Mouse (Mus musculus) midbrain, embryonic 14.5 days (tissue): ENCODE data around the gene Tenm2. TPM values are rescaled to one million over a fixed set of nuclear protein-coding genes. Genes with fewer than 3 reads are reported as not detected.

Experiments
- ATAC-seq: fragments of 200-750 bp; cut with Nextera tagmentation; 2 replicates; pipeline ENCODE4 v1.8.0; 2017; ENCODE audit warnings: moderate number of reproducible peaks, moderate library complexity; ENCODE audit not compliant: low FRiP score, low TSS enrichment
- DNase-seq: peaks from one replicate; pipeline ENCODE4 v3.0.0-alpha.2; 2015
- H3K27ac ChIP-seq: fragments of 300-500 bp; sonication (generic); replicated peaks from 2 replicates; pipeline ENCODE4 v1.5.1; 2014; ENCODE audit warnings: mild to moderate bottlenecking, low read depth, low read length, moderate library complexity
- H3K27me3 ChIP-seq: fragments of 300-500 bp; sonication (generic); 2 replicates; pipeline ENCODE4 v1.6.1; 2014; ENCODE audit warnings: low read length, control low read depth, mixed read lengths; ENCODE audit not compliant: control insufficient read depth, insufficient read depth
- H3K36me3 ChIP-seq: fragments of 300-500 bp; sonication (generic); 2 replicates; pipeline ENCODE4 v1.6.1; 2014; ENCODE audit warnings: low read length, control low read depth; ENCODE audit not compliant: control insufficient read depth, insufficient read depth
- H3K4me1 ChIP-seq: fragments of 300-500 bp; sonication (generic); 2 replicates; pipeline ENCODE4 v1.6.1; 2014; ENCODE audit warnings: mild to moderate bottlenecking, antibody characterized with exemption, low read length, control low read depth; ENCODE audit not compliant: control insufficient read depth, insufficient read depth
- H3K4me2 ChIP-seq: fragments of 300-500 bp; sonication (generic); 2 replicates; pipeline ENCODE4 v1.6.1; 2014; ENCODE audit warnings: mild to moderate bottlenecking, low read length, moderate library complexity
- H3K4me3 ChIP-seq: fragments of 300-500 bp; sonication (generic); replicated peaks from 2 replicates; pipeline ENCODE4 v1.5.1; 2014; ENCODE audit warnings: low read depth, low read length
- H3K9ac ChIP-seq: fragments of 300-500 bp; sonication (generic); replicated peaks from 2 replicates; pipeline ENCODE4 v1.6.1; 2014; ENCODE audit warnings: mild to moderate bottlenecking, low read length, moderate library complexity
- H3K9me3 ChIP-seq: fragments of 300-500 bp; sonication (generic); 2 replicates; pipeline ENCODE4 v1.6.1; 2016; ENCODE audit warnings: low read length, control low read depth, mixed read lengths; ENCODE audit not compliant: control insufficient read depth
- WGBS: fragments of 180-500 bp; shearing (Covaris S2); extraction: QIAGEN DNeasy Blood & Tissue Kit; methylation state at CpG from one replicate; pipeline ENCODE4 v1.1.7; 2014; 5-methylcytosine and 5-hydroxymethylcytosine counted together
- polyA plus RNA-seq: library from polyadenylated mRNA; unstranded; fragments of >200 nt; fragmentation: Nextera tagmentation; extraction: Ambion mirVana; gene quantifications from 2 replicates; pipeline ENCODE4 v1.2.1, GENCODE M21; 2014

Gene Tenm2
- polyA plus RNA-seq, 1 experiment from 2014 or later = 52.8 TPM

DNA sequence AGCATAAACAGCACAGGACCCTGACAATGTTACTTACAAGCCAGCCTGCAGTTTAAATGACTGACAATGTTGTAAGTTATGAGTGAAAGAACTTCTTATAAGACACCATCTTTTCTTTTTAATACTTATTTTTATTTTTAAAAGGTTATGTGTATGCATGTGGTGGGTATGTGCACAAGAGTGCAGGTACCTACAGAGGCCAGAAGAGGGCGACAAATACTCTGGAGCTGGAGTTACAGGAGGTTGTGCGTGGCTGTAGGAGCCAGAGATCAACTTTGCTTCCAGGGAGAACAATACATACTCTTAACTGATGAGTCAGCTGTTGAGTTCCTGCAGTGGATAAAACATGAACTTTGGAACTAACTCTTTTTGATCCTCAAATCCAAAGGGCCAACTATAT, 981.7 kb downstream of the Tenm2 start:
- no peak overlapping the region for H3K4me3 ChIP-seq
- H3K36me3 ChIP-seq = no peaks in the 10 kb centered on the region
- DNase-seq (no peak), ATAC-seq (no peak)
- no peak overlapping the region for H3K4me2 ChIP-seq
- WGBS = 87% methylated on average over 2 of the region's 2 CpGs
- no peak overlapping the region for H3K9ac ChIP-seq
- H3K4me1 ChIP-seq = peaks cover 7% of the 10 kb centered on the region
- no peaks in the 10 kb centered on the region for H3K27me3 ChIP-seq
- H3K27ac ChIP-seq = no peak overlapping the region
- H3K9me3 ChIP-seq = no peaks in the 10 kb centered on the region

DNA sequence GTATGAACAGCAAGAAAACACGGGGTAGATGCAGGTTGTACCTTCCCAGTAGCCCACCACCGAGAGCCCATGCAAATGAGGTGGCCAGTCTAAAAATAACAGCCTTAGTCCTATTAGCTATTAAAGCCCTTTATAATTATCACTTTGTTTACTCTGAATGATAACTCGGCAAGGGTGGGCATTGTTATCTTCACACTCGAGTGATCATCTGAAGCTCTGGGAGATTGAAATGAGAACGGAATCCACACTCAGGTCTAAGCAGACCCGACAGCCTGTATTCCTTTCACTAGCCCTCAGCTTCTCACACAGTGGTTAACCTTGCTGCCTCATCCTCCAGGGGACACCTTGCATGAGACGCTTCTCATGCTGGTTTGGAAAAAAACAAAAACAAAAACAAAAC, 985.7 kb downstream of the Tenm2 start:
- no peak overlapping the region for H3K9ac ChIP-seq
- H3K9me3 ChIP-seq = no peaks in the 10 kb centered on the region
- DNase-seq (no peak), ATAC-seq (no peak)
- no peak overlapping the region for H3K4me3 ChIP-seq
- H3K27me3 ChIP-seq = no peaks in the 10 kb centered on the region
- H3K36me3 ChIP-seq = no peaks in the 10 kb centered on the region
- 0 out of 2 replicates have a peak, but pooled peaks cover under 1% of the 10 kb centered on the region for H3K4me1 ChIP-seq
- no peak overlapping the region for H3K4me2 ChIP-seq
- 29% methylated on average over 7 of the region's 7 CpGs for WGBS
- H3K27ac ChIP-seq = no peak overlapping the region

DNA sequence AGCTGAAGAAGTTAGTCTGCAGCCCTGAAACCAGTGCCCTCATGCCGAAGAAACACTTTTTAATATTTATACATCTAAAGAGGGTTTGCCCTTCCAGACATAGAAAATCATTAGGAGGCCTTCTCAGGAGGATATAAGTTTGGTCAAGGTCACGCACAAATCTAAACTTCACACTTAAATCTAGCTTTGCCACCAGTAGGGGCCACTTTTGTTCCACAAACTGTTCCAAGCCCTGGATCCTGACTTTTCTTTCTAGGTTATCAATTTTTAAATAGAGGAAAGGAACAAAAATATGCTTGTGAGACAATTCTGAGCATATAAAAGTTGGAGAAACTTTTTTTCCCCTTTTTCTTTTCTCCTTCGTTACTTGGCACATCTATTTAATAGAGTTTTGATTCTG, 989.6 kb downstream of the Tenm2 start:
- WGBS = 80% methylated on average over 3 of the region's 3 CpGs
- Histone ChIP-seq H3K4me2 (no peak overlapping the region), H3K4me3 (no peak overlapping the region), H3K9ac (no peak overlapping the region), H3K27me3 (no peaks in the 10 kb centered on the region), H3K9me3 (no peaks in the 10 kb centered on the region), H3K36me3 (no peaks in the 10 kb centered on the region), H3K4me1 (peaks cover 23% of the 10 kb centered on the region), H3K27ac (no peak overlapping the region)
- no peak for DNase-seq
- no peak for ATAC-seq

DNA sequence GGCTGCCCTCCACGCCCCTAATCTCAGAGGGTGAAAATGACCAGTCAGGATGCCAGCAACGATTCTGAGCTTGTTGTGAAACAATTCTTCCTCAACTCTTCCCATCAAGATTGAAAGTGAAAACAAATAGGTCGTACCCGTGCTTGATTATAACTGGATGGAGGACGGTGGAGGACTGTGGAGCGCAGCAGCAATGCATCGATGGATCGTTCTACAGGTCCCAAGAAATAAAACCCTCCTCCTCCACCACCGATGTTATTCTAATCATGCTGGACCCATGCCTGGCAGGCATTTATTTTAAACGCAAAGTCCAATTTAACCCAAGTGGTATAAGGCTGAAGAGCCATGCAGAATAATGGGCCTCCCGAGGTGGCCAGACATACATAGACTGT, 991.3 kb downstream of the Tenm2 start:
- Histone ChIP-seq H3K27ac (peak overlapping the region; percentile 73), H3K9me3 (no peaks in the 10 kb centered on the region), H3K9ac (no peak overlapping the region; the same call in 1 of the 2 replicates), H3K4me2 (no peak overlapping the region), H3K27me3 (no peaks in the 10 kb centered on the region), H3K4me1 (peaks cover 23% of the 10 kb centered on the region), H3K4me3 (no peak overlapping the region), H3K36me3 (no peaks in the 10 kb centered on the region)
- 83% methylated on average over 11 of the region's 11 CpGs for WGBS
- DNase-seq (no peak), ATAC-seq (no peak)

DNA sequence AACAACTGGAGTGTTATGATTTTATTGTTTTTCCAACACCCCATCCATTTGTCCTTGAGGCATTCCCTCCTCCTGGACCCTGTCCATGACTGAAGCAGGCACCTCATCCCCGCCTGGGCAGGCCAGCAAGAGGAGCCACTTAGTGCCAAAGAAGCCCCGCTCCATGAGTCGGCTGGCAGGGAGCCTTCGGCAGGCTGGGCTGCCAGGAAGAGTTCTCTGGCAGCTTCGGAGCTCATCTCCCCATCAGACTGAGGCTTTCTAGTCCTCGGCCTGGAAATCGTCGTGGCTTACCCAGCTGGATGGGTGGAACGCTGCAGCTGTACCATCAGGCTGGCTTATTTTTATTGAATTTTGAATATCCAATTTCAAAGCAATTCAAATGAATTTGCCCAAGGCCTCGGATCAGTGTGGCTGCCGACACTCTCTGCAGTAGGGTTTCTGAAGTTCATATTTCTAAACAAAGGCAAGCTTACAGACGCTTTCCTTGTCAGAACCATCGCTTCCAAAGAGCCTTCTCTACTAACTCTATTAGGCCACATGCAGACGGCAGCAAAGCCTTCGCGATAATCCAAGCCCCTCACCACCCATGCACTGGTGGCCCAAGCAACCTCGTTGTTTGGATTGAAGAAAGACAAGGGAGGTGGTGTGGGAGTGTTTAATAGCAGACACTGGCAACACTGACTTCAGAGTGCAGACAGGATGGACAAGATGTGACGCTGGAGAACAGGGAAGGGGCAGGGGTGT, 991.8 kb downstream of the Tenm2 start:
- Histone ChIP-seq H3K4me3 (no peak overlapping the region), H3K27ac (peak overlapping the region; percentile 73), H3K27me3 (no peaks in the 10 kb centered on the region), H3K36me3 (no peaks in the 10 kb centered on the region), H3K9ac (no peak overlapping the region; the same call in 1 of the 2 replicates), H3K4me1 (peaks cover 23% of the 10 kb centered on the region), H3K4me2 (0 out of 2 replicates have a peak overlapping the region, but pooled peaks have one; percentile 21), H3K9me3 (no peaks in the 10 kb centered on the region)
- ATAC-seq = peak; percentile 27; the same call in 1 of the 2 replicates
- WGBS = 48% methylated on average over 18 of the region's 18 CpGs
- peak; percentile 77 for DNase-seq

DNA sequence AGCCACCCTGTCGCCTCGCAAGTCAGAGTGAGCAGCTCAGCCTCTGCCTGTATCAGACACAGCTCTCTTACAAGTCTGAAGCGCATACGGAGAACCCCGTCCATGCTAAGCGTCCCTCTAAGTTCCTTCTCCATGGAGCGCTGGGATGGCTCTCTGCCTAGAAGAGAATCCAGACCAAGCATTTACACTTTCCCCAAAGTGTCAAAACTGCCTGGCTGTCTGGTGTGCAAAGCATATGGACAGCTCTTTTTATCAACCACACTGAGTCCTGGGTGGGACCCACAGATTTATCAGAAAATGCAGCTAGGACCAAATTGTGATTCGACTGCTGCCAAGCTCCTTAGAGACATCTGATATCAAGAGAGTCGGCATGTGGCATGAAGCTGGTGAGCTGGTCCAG, 996.9 kb downstream of the Tenm2 start:
- Histone ChIP-seq H3K9me3 (no peaks in the 10 kb centered on the region), H3K36me3 (no peaks in the 10 kb centered on the region), H3K4me2 (no peak overlapping the region), H3K9ac (no peak overlapping the region), H3K4me1 (peaks cover 16% of the 10 kb centered on the region), H3K4me3 (no peak overlapping the region), H3K27ac (no peak overlapping the region), H3K27me3 (no peaks in the 10 kb centered on the region)
- ATAC-seq (no peak), DNase-seq (no peak)
- WGBS = 94% methylated on average over 9 of the region's 9 CpGs

DNA sequence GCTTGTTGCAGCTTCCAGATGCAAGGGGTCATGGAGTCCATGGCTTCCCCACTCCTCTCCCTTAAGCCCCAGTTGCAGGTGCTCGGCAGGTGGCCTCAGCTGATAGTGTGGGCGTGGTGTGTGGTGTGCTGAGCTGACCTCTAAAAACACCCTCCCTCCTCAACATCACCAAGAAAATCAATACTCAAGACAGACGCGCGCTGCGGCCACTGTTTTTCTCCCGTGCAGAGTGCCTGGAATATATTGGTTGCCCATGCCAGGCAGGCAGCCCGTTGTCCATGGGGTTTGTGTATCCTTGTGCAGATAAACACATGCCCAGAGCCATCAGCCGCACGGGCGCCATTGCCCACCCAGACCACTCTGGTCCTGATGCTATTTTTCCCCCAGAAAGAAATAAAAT, 1007.1 kb downstream of the Tenm2 start:
- no peaks in the 10 kb centered on the region for H3K36me3 ChIP-seq
- no peaks in the 10 kb centered on the region for H3K9me3 ChIP-seq
- no peak overlapping the region for H3K9ac ChIP-seq
- H3K4me1 ChIP-seq = peaks cover 9% of the 10 kb centered on the region
- no peak for DNase-seq
- no peak overlapping the region for H3K4me2 ChIP-seq
- no peak overlapping the region for H3K4me3 ChIP-seq
- no peak for ATAC-seq
- H3K27ac ChIP-seq = peak overlapping the region; percentile 37; the same call in 1 of the 2 replicates
- H3K27me3 ChIP-seq = no peaks in the 10 kb centered on the region
- 84% methylated on average over 11 of the region's 11 CpGs for WGBS

DNA sequence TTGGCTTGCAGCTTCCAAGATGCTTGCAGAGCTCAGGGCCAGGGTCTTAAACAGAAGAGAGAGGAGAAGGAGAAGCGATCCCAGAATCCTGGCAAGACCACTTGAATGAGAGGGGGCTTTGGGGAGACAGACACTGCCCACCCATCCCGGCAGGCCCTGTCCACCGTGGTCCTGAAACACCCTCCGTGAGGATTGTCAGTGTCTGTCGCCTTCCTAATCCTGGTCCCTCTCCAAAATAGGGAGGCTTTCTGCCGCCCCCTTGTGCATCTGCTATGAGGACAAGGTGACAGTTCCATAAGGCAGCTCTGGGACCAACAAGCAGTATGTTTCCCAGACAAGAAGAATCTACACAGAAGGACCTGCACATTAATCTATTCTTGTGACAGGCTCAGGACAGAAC, 1007.6 kb downstream of the Tenm2 start:
- no peaks in the 10 kb centered on the region for H3K36me3 ChIP-seq
- DNase-seq (no peak), ATAC-seq (no peak)
- H3K27ac ChIP-seq = peak overlapping the region; percentile 37; the same call in 1 of the 2 replicates
- H3K4me1 ChIP-seq = peaks cover 9% of the 10 kb centered on the region
- H3K4me2 ChIP-seq = no peak overlapping the region
- H3K27me3 ChIP-seq = no peaks in the 10 kb centered on the region
- WGBS = 61% methylated on average over 6 of the region's 6 CpGs
- H3K9me3 ChIP-seq = no peaks in the 10 kb centered on the region
- H3K9ac ChIP-seq = no peak overlapping the region
- H3K4me3 ChIP-seq = no peak overlapping the region

DNA sequence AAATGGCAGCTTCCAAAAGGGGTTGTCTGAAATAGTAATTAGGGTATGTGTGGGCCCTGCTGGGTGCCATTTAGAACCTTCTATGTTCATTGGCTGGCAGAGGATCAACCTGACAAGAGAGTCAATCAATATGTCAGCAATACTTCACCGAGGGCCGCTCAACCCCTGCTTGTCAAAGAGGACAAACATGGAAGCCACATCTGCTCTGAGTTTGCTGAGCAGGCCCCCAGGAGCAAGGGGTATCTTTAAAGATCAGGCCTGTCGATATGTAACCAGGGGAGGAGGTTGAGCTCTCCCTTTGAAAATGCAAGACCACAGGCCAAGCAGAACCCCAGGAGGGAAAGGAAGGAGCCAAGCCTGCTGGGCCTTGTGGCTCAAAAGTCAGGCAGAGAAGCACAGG, 1009.7 kb downstream of the Tenm2 start:
- no peaks in the 10 kb centered on the region for H3K9me3 ChIP-seq
- peaks cover 20% of the 10 kb centered on the region for H3K4me1 ChIP-seq
- no peak overlapping the region for H3K4me3 ChIP-seq
- no peak overlapping the region for H3K9ac ChIP-seq
- no peak overlapping the region for H3K4me2 ChIP-seq
- no peaks in the 10 kb centered on the region for H3K36me3 ChIP-seq
- DNase-seq = no peak
- ATAC-seq = no peak
- 42% methylated on average over 3 of the region's 3 CpGs for WGBS
- H3K27me3 ChIP-seq = no peaks in the 10 kb centered on the region
- no peak overlapping the region for H3K27ac ChIP-seq
